Mouse (Mus musculus) olfactory bulb, adult 2 months (tissue): ENCODE data around the gene Cubn.

ENCODE experiments used
- CTCF ChIP-seq: fragments of 200-500 bp; IDR thresholded peaks from 2 replicates; pipeline ENCODE4 v1.5.1; 2012; ENCODE audit warnings: low read depth, mild to moderate bottlenecking, low read length, moderate library complexity; ENCODE audit not compliant: insufficient read depth
- POLR2A ChIP-seq: fragments of 200-500 bp; IDR thresholded peaks from 2 replicates; pipeline ENCODE4 v1.6.1; 2012; ENCODE audit warnings: mild to moderate bottlenecking, low read depth, low read length, moderate library complexity; ENCODE audit not compliant: insufficient read depth

GRCm38 (mm10) chr2:13342325-13342926, 149.2 kb downstream of the Cubn start:
- no peak for TF ChIP-seq CTCF
- TF ChIP-seq POLR2A = no peak
